ENCODE assay signal across 11 mouse cellular contexts in genomic region chr9:48898551-48898950, GRCm38 (mm10). TPM values are rescaled to one million over a fixed set of nuclear protein-coding genes. Genes with fewer than 3 reads are reported as not detected.
DNase-seq lines count a peak whose midpoint lies in the region; ATAC-seq and TF ChIP-seq lines count a peak whose summit lies in the region.
"Had no signal": no experiment of that assay in that cellular context is flagged by ENCODE, and none has a peak within 500 bp of the region (broad histone marks: within the 10 kb centered on the region; RNA-seq: fewer than 3 reads in every experiment).

No protein-coding gene starts in this region.

- WGBS in lung, postnatal 0 days, result 14% methylated on average over 8 of the region's 8 CpGs
- WGBS in lung, adult 2 months, result 19% methylated on average over 8 of the region's 8 CpGs
- 21% methylated on average over 8 of the region's 8 CpGs for WGBS in intestine, embryonic 15.5 days

- no peak overlapping the region for H3K9ac ChIP-seq in lung, postnatal 0 days (replicated peaks; ENCODE audit: low read depth)
- H3K9ac ChIP-seq in intestine, embryonic 15.5 days, result no peak overlapping the region

- TF ChIP-seq EP300 in lung, postnatal 0 days (IDR thresholded peaks at IDR 0.05), result no peak

- no peaks in the 10 kb centered on the region for H3K4me1 ChIP-seq in lung, postnatal 0 days (ENCODE audit: insufficient read depth, low read depth, low read length)
- no peaks in the 10 kb centered on the region for H3K4me1 ChIP-seq in lung, adult 2 months (ENCODE audit: control insufficient read depth, insufficient read depth, low read length)
- no peaks in the 10 kb centered on the region for H3K4me1 ChIP-seq in intestine, embryonic 15.5 days (replicated peaks)

- no peaks in the 10 kb centered on the region for H3K9me3 ChIP-seq in lung, postnatal 0 days (ENCODE audit: low read length)
- no peaks in the 10 kb centered on the region for H3K9me3 ChIP-seq in intestine, embryonic 15.5 days

- H3K4me3 ChIP-seq in lung, postnatal 0 days (ENCODE audit: low read depth, low read length), result no peak overlapping the region
- H3K4me3 ChIP-seq in lung, adult 2 months (replicated peaks; ENCODE audit: extremely low read depth, low read depth, low read length), result no peak overlapping the region
- H3K4me3 ChIP-seq in intestine, embryonic 15.5 days (replicated peaks), result no peak overlapping the region

- H3K27ac ChIP-seq in lung, postnatal 0 days (ENCODE audit: low read length), result no peak overlapping the region
- no peak overlapping the region for H3K27ac ChIP-seq in intestine, embryonic 15.5 days

- no peaks in the 10 kb centered on the region for H3K36me3 ChIP-seq in lung, postnatal 0 days (ENCODE audit: insufficient read depth, low read length)
- no peaks in the 10 kb centered on the region for H3K36me3 ChIP-seq in intestine, embryonic 15.5 days

- no peak overlapping the region for H3K4me2 ChIP-seq in lung, postnatal 0 days (replicated peaks; ENCODE audit: low read depth, low read length)
- H3K4me2 ChIP-seq in intestine, embryonic 15.5 days (replicated peaks), result no peak overlapping the region

- no peak for ATAC-seq in lung, postnatal 0 days
- ATAC-seq in intestine, embryonic 15.5 days, result no peak

- H3K27me3 ChIP-seq in lung, postnatal 0 days (replicated peaks; ENCODE audit: insufficient read depth, low read length), result no peaks in the 10 kb centered on the region; the same call in 1 of the 2 replicates
- H3K27me3 ChIP-seq in intestine, embryonic 15.5 days (replicated peaks), result 0 out of 2 replicates have a peak, but pooled peaks cover 3% of the 10 kb centered on the region

- TF ChIP-seq CTCF in lung, postnatal 0 days (IDR thresholded peaks at IDR 0.05), result no peak
- no peak for TF ChIP-seq CTCF in lung, adult 2 months (IDR thresholded peaks at IDR 0.05; ENCODE audit: insufficient read depth, low read length)

- TF ChIP-seq POLR2A in lung, adult 2 months (IDR thresholded peaks at IDR 0.05; ENCODE audit: borderline replicate concordance, extremely low read depth, low read depth, low read length), result no peak

- peak; percentile 71 for DNase-seq in adrenal gland, postnatal 10 days
- no peak for DNase-seq in adrenal gland, postnatal 4 days (ENCODE audit: low spot score in 2 of 2)
- peak; percentile 72 for DNase-seq in lung, postnatal 0 days (ENCODE audit: low spot score)
- no peak for DNase-seq in lung, adult 2 months
- DNase-seq in embryo, embryonic 11.5 days (ENCODE audit: low read depth, low spot score), result peak; percentile 53
- peak; percentile 70 for DNase-seq in retina, postnatal 1 day
- DNase-seq in right cerebral cortex, adult 2 months (ENCODE audit: low spot score in 2 of 2), result no peak
- DNase-seq: cerebellum, adult 11-12 months had no signal

RNA-seq across cellular contexts. Expression of gene Htr3a, which starts 12.3 kb away (rescaled TPM):
- total RNA-seq in adrenal gland, postnatal 10 days (2021), result 1 to 10 TPM; 3.7 to 5.8 TPM
- total RNA-seq in adrenal gland, postnatal 4 days (2021), result 1 to 10 TPM; 3.6 to 5.1 TPM
- 0.07 and 0.11 TPM in 2 replicates for polyA plus RNA-seq in lung, postnatal 0 days (2015; fragmentation: Nextera tagmentation; extraction: Ambion mirVana)
- polyA plus RNA-seq in lung, adult 2 months (2012; rRNA removed), result 0.21 and 0.36 TPM in 2 replicates
- polyA plus RNA-seq in intestine, embryonic 15.5 days (2015; fragmentation: Nextera tagmentation; extraction: Ambion mirVana), result 3.0 and 4.1 TPM in 2 replicates
- total RNA-seq: hematopoietic stem cell, adult 5-6 weeks had no signal
- polyA plus RNA-seq: C2C12 had no signal

Comparison
In these comparisons a context has a peak if more than half of its experiments do, and no peak if none do; other contexts are left out.
1. DNase-seq: peak in adrenal gland, postnatal 10 days (single experiment), lung, postnatal 0 days (single experiment), embryo, embryonic 11.5 days (single experiment) and retina, postnatal 1 day (single experiment); none in adrenal gland, postnatal 4 days (0 of 2), lung, adult 2 months (single experiment) and right cerebral cortex, adult 2 months (0 of 2).